Mouse (Mus musculus): ENCODE data around the gene Lypla2. TPM values are rescaled to one million over a fixed set of nuclear protein-coding genes. Genes with fewer than 3 reads are reported as not detected.

Lypla2 gene
- polyA plus RNA-seq, 1 experiment from 2014 or later = 124 TPM

DNA sequence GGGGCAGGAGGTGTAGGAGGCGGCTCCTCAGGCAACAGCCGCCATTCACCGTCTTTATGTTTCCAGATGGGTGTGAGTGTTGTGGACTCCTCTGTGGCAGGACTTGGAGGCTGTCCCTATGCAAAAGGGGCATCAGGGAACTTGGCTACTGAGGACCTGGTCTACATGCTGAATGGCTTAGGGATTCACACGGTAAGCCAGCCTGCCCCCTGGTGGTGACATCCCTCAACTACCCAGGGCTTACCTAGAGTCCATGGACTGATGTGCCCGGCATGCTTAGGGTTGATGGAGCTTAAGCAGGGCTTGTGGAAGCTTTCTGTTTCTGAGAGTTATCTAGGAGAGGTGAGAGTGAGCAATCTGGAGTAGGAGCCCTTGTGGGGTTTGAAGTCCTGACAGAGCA lies 11.7 kb downstream of the Lypla2 start:
- WGBS = 22% methylated on average over 5 of the region's 5 CpGs
- Histone ChIP-seq H3K36me3 (peaks cover 18% of the 10 kb centered on the region; the same call in 1 of the 2 replicates), H3K9me3 (no peaks in the 10 kb centered on the region), H3K4me3 (no peak overlapping the region), H3K9ac (no peak overlapping the region), H3K27me3 (no peaks in the 10 kb centered on the region), H3K4me1 (peaks cover 17% of the 10 kb centered on the region), H3K27ac (no peak overlapping the region), H3K4me2 (no peak overlapping the region)
- no peak for ATAC-seq (ENCODE audit: borderline replicate concordance, extremely low read depth, low FRiP score, low TSS enrichment)

- Histone ChIP-seq H3K4me2 (no peak overlapping the region), H3K4me1 (peaks cover 8% of the 10 kb centered on the region; the same call in 1 of the 2 replicates), H3K4me3 (no peak overlapping the region), H3K27ac (no peak overlapping the region), H3K27me3 (no peaks in the 10 kb centered on the region), H3K36me3 (peaks cover 29% of the 10 kb centered on the region), H3K9me3 (no peaks in the 10 kb centered on the region), H3K9ac (no peak overlapping the region)
- 46% methylated on average over 8 of the region's 8 CpGs for WGBS
- ATAC-seq (ENCODE audit: borderline replicate concordance, extremely low read depth, low FRiP score, low TSS enrichment) = no peak
Observed at GRCm38 (mm10) chr4:135958354-135958753, 14.1 kb downstream of the Lypla2 start.

- no peaks in the 10 kb centered on the region for H3K27me3 ChIP-seq
- WGBS = 74% methylated on average over 9 of the region's 9 CpGs
- H3K4me2 ChIP-seq = no peak overlapping the region
- no peak overlapping the region for H3K4me3 ChIP-seq
- no peak overlapping the region for H3K9ac ChIP-seq
- ATAC-seq (ENCODE audit: borderline replicate concordance, extremely low read depth, low FRiP score, low TSS enrichment) = no peak
- H3K4me1 ChIP-seq = no peaks in the 10 kb centered on the region
- peaks cover 46% of the 10 kb centered on the region for H3K36me3 ChIP-seq
- no peak overlapping the region for H3K27ac ChIP-seq
- H3K9me3 ChIP-seq = no peaks in the 10 kb centered on the region
Observed at GRCm38 (mm10) chr4:135955886-135956285, 16.5 kb downstream of the Lypla2 start.

GRCm38 (mm10) chr4:135954241-135954640 lies 18.2 kb downstream of the Lypla2 start:
- no peak for ATAC-seq (ENCODE audit: borderline replicate concordance, extremely low read depth, low FRiP score, low TSS enrichment)
- H3K27ac ChIP-seq = no peak overlapping the region
- WGBS = 15% methylated on average over 2 of the region's 2 CpGs

GRCm38 (mm10) chr4:135953179-135953578 lies 19.2 kb downstream of the Lypla2 start:
- Histone ChIP-seq H3K9me3 (no peaks in the 10 kb centered on the region), H3K36me3 (peaks cover 32% of the 10 kb centered on the region), H3K4me1 (peaks cover 11% of the 10 kb centered on the region; the same call in 1 of the 2 replicates), H3K4me3 (no peak overlapping the region), H3K4me2 (no peak overlapping the region), H3K27me3 (no peaks in the 10 kb centered on the region), H3K9ac (no peak overlapping the region), H3K27ac (no peak overlapping the region)
- ATAC-seq (ENCODE audit: borderline replicate concordance, extremely low read depth, low FRiP score, low TSS enrichment) = no peak
- WGBS = 82% methylated on average over 3 of the region's 3 CpGs

More at GRCm38 (mm10) chr4:135954241-135954640, 18.2 kb downstream of the Lypla2 start:
- no peaks in the 10 kb centered on the region for H3K9me3 ChIP-seq
- H3K9ac ChIP-seq = no peak overlapping the region
- no peak overlapping the region for H3K4me3 ChIP-seq
- H3K27me3 ChIP-seq = no peaks in the 10 kb centered on the region
- peaks cover 9% of the 10 kb centered on the region; the same call in 1 of the 2 replicates for H3K4me1 ChIP-seq
- H3K4me2 ChIP-seq = no peak overlapping the region
- peaks cover 34% of the 10 kb centered on the region for H3K36me3 ChIP-seq

GRCm38 (mm10) chr4:135951505-135951904 lies 20.9 kb downstream of the Lypla2 start:
- Histone ChIP-seq H3K4me2 (no peak overlapping the region), H3K9ac (no peak overlapping the region), H3K27ac (no peak overlapping the region), H3K27me3 (no peaks in the 10 kb centered on the region), H3K9me3 (no peaks in the 10 kb centered on the region), H3K4me1 (peaks cover 18% of the 10 kb centered on the region), H3K4me3 (no peak overlapping the region), H3K36me3 (peaks cover 32% of the 10 kb centered on the region)
- WGBS = 93% methylated on average over 3 of the region's 3 CpGs
- ATAC-seq (ENCODE audit: borderline replicate concordance, extremely low read depth, low FRiP score, low TSS enrichment) = no peak

- Histone ChIP-seq H3K27me3 (no peaks in the 10 kb centered on the region), H3K4me2 (no peak overlapping the region), H3K9ac (no peak overlapping the region), H3K4me3 (no peak overlapping the region), H3K27ac (no peak overlapping the region), H3K4me1 (peaks cover 23% of the 10 kb centered on the region), H3K36me3 (peaks cover 26% of the 10 kb centered on the region), H3K9me3 (no peaks in the 10 kb centered on the region)
- no peak for ATAC-seq (ENCODE audit: borderline replicate concordance, extremely low read depth, low FRiP score, low TSS enrichment)
- WGBS = 61% methylated on average over 6 of the region's 6 CpGs
Observed at GRCm38 (mm10) chr4:135950365-135950764, 22.1 kb downstream of the Lypla2 start.

GRCm38 (mm10) chr4:135949911-135950310 lies 22.5 kb downstream of the Lypla2 start:
- Histone ChIP-seq H3K9ac (no peak overlapping the region), H3K27ac (0 out of 2 replicates have a peak overlapping the region, but pooled peaks have one; percentile 17), H3K27me3 (no peaks in the 10 kb centered on the region), H3K4me3 (no peak overlapping the region), H3K36me3 (peaks cover 23% of the 10 kb centered on the region), H3K9me3 (no peaks in the 10 kb centered on the region), H3K4me1 (peaks cover 23% of the 10 kb centered on the region), H3K4me2 (no peak overlapping the region)
- 50% methylated on average over 6 of the region's 6 CpGs for whole genome bisulfite sequencing
- 0 out of 2 replicates have a peak, but pooled peaks have one; percentile 12 for ATAC-seq (ENCODE audit: borderline replicate concordance, extremely low read depth, low FRiP score, low TSS enrichment)

DNA sequence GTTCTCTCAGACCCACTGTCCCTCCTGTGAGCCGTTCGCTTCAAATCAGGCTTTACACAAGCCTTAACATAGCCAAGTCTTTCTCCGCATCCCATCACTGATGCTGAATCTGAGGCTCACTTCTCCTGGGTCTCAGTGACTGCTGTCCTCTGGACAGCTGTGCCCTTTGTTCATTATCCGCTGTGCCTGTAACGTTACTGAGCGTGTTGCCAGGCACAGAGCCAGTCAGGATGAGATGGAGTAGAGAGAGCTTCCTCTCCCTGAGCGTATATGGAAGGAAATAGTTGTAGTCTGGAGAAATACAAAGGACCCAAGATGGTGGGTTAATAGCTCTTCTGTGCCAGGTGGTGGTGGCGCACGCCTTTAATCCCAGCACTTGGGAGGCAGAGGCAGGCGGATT lies 23.0 kb downstream of the Lypla2 start:
- WGBS = 69% methylated on average over 10 of the region's 10 CpGs
- Histone ChIP-seq H3K9ac (no peak overlapping the region), H3K4me3 (no peak overlapping the region), H3K4me2 (no peak overlapping the region), H3K27me3 (no peaks in the 10 kb centered on the region), H3K4me1 (peaks cover 23% of the 10 kb centered on the region), H3K9me3 (no peaks in the 10 kb centered on the region), H3K36me3 (peaks cover 19% of the 10 kb centered on the region), H3K27ac (0 out of 2 replicates have a peak overlapping the region, but pooled peaks have one; percentile 17)
- ATAC-seq (ENCODE audit: borderline replicate concordance, extremely low read depth, low FRiP score, low TSS enrichment) = no peak

DNA sequence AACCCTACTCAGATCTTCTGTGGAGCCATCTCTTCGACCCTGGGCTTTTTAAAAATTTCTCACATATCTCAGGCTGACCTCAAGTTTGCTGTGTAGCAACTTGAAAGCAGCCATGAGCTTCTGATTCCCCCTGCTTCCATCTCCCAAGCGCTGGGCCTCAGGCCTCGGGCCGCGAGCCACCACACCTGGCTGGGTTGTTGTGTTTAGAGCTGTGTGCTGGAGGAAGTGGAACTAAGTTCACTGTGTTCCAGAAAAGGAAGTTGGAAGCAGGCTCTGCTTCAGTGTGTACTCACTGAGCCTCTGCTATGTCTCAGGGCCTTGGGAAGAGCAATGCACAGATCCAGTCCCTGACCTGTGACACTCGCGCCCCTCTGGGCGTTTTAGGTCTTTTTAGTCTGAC lies 24.3 kb downstream of the Lypla2 start:
- Histone ChIP-seq H3K27ac (no peak overlapping the region), H3K4me2 (no peak overlapping the region), H3K9ac (no peak overlapping the region), H3K4me3 (no peak overlapping the region), H3K4me1 (peaks cover 29% of the 10 kb centered on the region), H3K27me3 (no peaks in the 10 kb centered on the region), H3K36me3 (peaks cover 19% of the 10 kb centered on the region), H3K9me3 (no peaks in the 10 kb centered on the region)
- 85% methylated on average over 8 of the region's 8 CpGs for WGBS
- ATAC-seq (ENCODE audit: borderline replicate concordance, extremely low read depth, low FRiP score, low TSS enrichment) = no peak

DNA sequence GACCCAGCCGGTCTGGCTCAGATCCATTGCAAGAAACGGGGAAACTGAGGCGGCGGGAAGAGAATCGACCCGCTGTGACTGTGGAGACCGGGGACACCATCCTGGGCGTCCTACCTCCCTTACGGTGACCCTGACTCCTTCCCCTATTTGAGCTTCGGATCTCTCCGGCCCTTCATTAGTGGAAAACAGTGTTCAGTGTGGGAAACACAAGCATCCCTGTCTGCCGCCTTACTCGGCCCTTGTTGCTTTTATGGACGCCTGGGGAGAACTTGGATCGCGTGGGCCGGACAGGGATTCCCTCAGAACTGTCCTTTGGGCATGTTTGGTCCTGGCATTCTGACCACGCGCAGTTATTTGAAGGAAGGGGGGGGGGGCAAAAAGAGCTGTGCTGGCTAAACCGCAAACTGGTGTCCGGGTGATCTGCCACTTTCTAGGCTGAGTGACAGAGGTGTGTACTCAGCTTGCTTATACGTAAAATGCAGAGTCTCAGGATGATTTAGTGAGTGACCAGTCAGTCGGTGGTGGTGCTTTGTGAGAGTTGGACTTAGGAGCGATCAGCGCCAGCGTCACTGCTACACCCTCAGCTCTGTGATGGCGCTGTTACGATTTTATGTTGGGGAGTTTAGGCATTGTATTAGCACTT lies 25.6 kb downstream of the Lypla2 start:
- peaks cover 11% of the 10 kb centered on the region for H3K36me3 ChIP-seq
- H3K4me1 ChIP-seq = peaks cover 29% of the 10 kb centered on the region
- H3K27ac ChIP-seq = peak overlapping the region; percentile 65
- no peaks in the 10 kb centered on the region for H3K27me3 ChIP-seq
- ATAC-seq (ENCODE audit: borderline replicate concordance, extremely low read depth, low FRiP score, low TSS enrichment) = peak; percentile 30
- peak overlapping the region; percentile 79 for H3K4me3 ChIP-seq
- WGBS = 2% methylated on average over 28 of the region's 28 CpGs
- no peaks in the 10 kb centered on the region for H3K9me3 ChIP-seq
- H3K4me2 ChIP-seq = peak overlapping the region; percentile 85
- peak overlapping the region; percentile 64 for H3K9ac ChIP-seq

DNA sequence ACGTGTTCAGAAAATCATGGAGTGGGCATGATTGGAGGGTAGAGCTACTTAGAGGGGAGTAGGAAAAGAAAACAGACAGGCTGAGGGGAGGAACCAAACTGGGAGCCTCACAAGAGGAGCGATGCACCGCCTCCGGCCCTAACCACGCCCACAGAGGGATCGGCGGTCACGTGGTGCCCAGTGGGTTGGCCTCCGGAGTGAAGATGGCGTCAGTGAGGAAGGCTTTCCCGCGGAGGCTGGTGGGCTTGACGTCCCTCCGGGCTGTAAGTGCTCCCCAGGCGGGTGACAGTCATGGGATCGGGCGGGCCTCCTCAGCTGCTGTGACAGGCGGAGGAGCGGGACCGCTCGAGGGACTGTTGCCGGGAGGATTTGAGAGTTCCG lies 26.2 kb downstream of the Lypla2 start, which contains the start of gene Hmgcl:
TSS of gene Hmgcl (plus strand) at position 171 of the 381 bp plus-strand sequence.
- Histone ChIP-seq H3K4me2 (peak within 1 kb of the TSS; percentile 85), H3K36me3 (peaks cover 6% of the 10 kb centered on the region; the same call in 1 of the 2 replicates), H3K4me1 (peaks cover 29% of the 10 kb centered on the region), H3K9ac (peak within 1 kb of the TSS; percentile 64), H3K27ac (peak within 1 kb of the TSS; percentile 65), H3K4me3 (peak within 1 kb of the TSS; percentile 79), H3K27me3 (no peaks in the 10 kb centered on the region), H3K9me3 (no peaks in the 10 kb centered on the region)
- under 1% methylated on average over 23 of the region's 23 CpGs for WGBS
- peak; percentile 94 for ATAC-seq (ENCODE audit: borderline replicate concordance, extremely low read depth, low FRiP score, low TSS enrichment)

Data from lung, embryonic 15.5 days (tissue).